Comparison of ENCODE assay signal across 19 mouse cellular contexts in genomic region chr12:100079636-100080286, GRCm38 (mm10). TPM values are rescaled to one million over a fixed set of nuclear protein-coding genes. Genes with fewer than 3 reads are reported as not detected.
DNase-seq lines count a peak whose midpoint lies in the region; ATAC-seq and TF ChIP-seq lines count a peak whose summit lies in the region.
"Had no signal": no experiment of that assay in that cellular context is flagged by ENCODE, and none has a peak within 500 bp of the region (broad histone marks: within the 10 kb centered on the region; RNA-seq: fewer than 3 reads in every experiment).

No protein-coding gene starts in this region.

- ATAC-seq in neural tube, embryonic 15.5 days (ENCODE audit: low FRiP score), result no peak
- ATAC-seq: forebrain, embryonic 14.5 days had no signal

- H3K4me1 ChIP-seq in heart, adult 2 months (ENCODE audit: control insufficient read depth, insufficient read depth, low read length), result peaks cover 4% of the 10 kb centered on the region
- H3K4me1 ChIP-seq in heart, embryonic 10.5 days, result peaks cover 10% of the 10 kb centered on the region; the same call in 1 of the 2 replicates
- no peaks in the 10 kb centered on the region for H3K4me1 ChIP-seq in neural tube, embryonic 15.5 days
- peaks cover 9% of the 10 kb centered on the region for H3K4me1 ChIP-seq in limb, embryonic 10.5 days

- intact Hi-C loops in heart, adult 2 months (cut with DNase I), result no loop called here
- intact Hi-C loops in heart, postnatal 25 days (cut with DNase I), result no loop called here

- H3K4me3 ChIP-seq in heart, adult 2 months, result no peak overlapping the region
- H3K4me3 ChIP-seq in heart, embryonic 10.5 days, result no peak overlapping the region
- no peak overlapping the region for H3K4me3 ChIP-seq in neural tube, embryonic 15.5 days (replicated peaks)
- H3K4me3 ChIP-seq in limb, embryonic 10.5 days, result no peak overlapping the region
- H3K4me3 ChIP-seq: hindbrain, embryonic 10.5 days; midbrain, embryonic 12.5 days had no signal

- 0 out of 2 replicates have a peak, but pooled peaks have one; percentile 11 for TF ChIP-seq EP300 in heart, adult 2 months (IDR thresholded peaks at IDR 0.05; ENCODE audit: insufficient read depth, low read depth, low read length)

- no peak overlapping the region for H3K9ac ChIP-seq in heart, adult 2 months (ENCODE audit: low read depth, low read length)
- H3K9ac ChIP-seq in neural tube, embryonic 15.5 days (replicated peaks), result no peak overlapping the region
- H3K9ac ChIP-seq: midbrain, embryonic 12.5 days had no signal

- H3K27ac ChIP-seq in heart, adult 2 months, result no peak overlapping the region
- H3K27ac ChIP-seq in heart, embryonic 10.5 days, result no peak overlapping the region
- no peak overlapping the region for H3K27ac ChIP-seq in neural tube, embryonic 15.5 days (replicated peaks)
- H3K27ac ChIP-seq in limb, embryonic 10.5 days, result no peak overlapping the region
- H3K27ac ChIP-seq: hindbrain, embryonic 10.5 days; macrophage; midbrain, embryonic 12.5 days had no signal

- H3K36me3 ChIP-seq in heart, adult 2 months (ENCODE audit: control insufficient read depth, insufficient read depth, low read length), result no peaks in the 10 kb centered on the region
- no peaks in the 10 kb centered on the region for H3K36me3 ChIP-seq in heart, embryonic 10.5 days
- no peaks in the 10 kb centered on the region for H3K36me3 ChIP-seq in neural tube, embryonic 15.5 days
- no peaks in the 10 kb centered on the region for H3K36me3 ChIP-seq in limb, embryonic 10.5 days
- H3K36me3 ChIP-seq: hindbrain, embryonic 10.5 days; midbrain, embryonic 12.5 days had no signal

- no peak for TF ChIP-seq CTCF in heart, adult 2 months (IDR thresholded peaks at IDR 0.05)

- no peak overlapping the region for H3K4me2 ChIP-seq in neural tube, embryonic 15.5 days
- H3K4me2 ChIP-seq: midbrain, embryonic 12.5 days had no signal

- no peaks in the 10 kb centered on the region for H3K9me3 ChIP-seq in heart, embryonic 10.5 days
- H3K9me3 ChIP-seq in neural tube, embryonic 15.5 days (replicated peaks), result no peaks in the 10 kb centered on the region
- H3K9me3 ChIP-seq in limb, embryonic 10.5 days (replicated peaks), result no peaks in the 10 kb centered on the region
- H3K9me3 ChIP-seq: hindbrain, embryonic 10.5 days; midbrain, embryonic 12.5 days had no signal

- no peaks in the 10 kb centered on the region for H3K27me3 ChIP-seq in heart, adult 2 months (ENCODE audit: control insufficient read depth, insufficient read depth, low read length)
- no peaks in the 10 kb centered on the region for H3K27me3 ChIP-seq in heart, embryonic 10.5 days (ENCODE audit: insufficient read depth, poor library complexity, severe bottlenecking)
- H3K27me3 ChIP-seq in neural tube, embryonic 15.5 days (replicated peaks), result no peaks in the 10 kb centered on the region
- H3K27me3 ChIP-seq in limb, embryonic 10.5 days (ENCODE audit: low read depth, poor library complexity, severe bottlenecking), result no peaks in the 10 kb centered on the region
- H3K27me3 ChIP-seq: midbrain, embryonic 12.5 days had no signal

- peak in 1 of 2 experiments; percentile 60 for DNase-seq in heart, adult 2 months
- DNase-seq in heart, embryonic 10.5 days (ENCODE audit: low spot score), result no peak
- peak; percentile 20 to 38 for DNase-seq in gastrocnemius, adult 8-10 months (ENCODE audit: low spot score in 2 of 2)
- peak; percentile 41 for DNase-seq in heart, postnatal 25 days (ENCODE audit: low spot score)
- DNase-seq in lung, postnatal 36 days, result peak; percentile 52
- DNase-seq in limb, embryonic 10.5 days (ENCODE audit: low spot score), result no peak
- no peak for DNase-seq in cerebellum, adult 11-12 months
- DNase-seq: adrenal gland, adult 2 months; B cell, adult 2 months; cerebellum, adult 9-10 months; embryo, embryonic 11 days; layer of hippocampus, adult 9-11 months; liver; thymus, postnatal 4 days had no signal

- WGBS in heart, adult 2 months, result 40% methylated on average over 8 of the region's 8 CpGs
- WGBS in heart, embryonic 10.5 days, result 71% methylated on average over 8 of the region's 8 CpGs
- WGBS in neural tube, embryonic 15.5 days, result 76% methylated on average over 8 of the region's 8 CpGs
- 83% methylated on average over 8 of the region's 8 CpGs for WGBS in limb, embryonic 10.5 days

- H3K79me2 ChIP-seq in heart, adult 2 months (replicated peaks; ENCODE audit: control insufficient read depth, insufficient read depth, low read length), result no peaks in the 10 kb centered on the region

- no peak for TF ChIP-seq POLR2A in heart, adult 2 months (IDR thresholded peaks at IDR 0.05; ENCODE audit: insufficient read depth, low read depth, low read length)

RNA-seq across cellular contexts. Expression of gene Psmc1, which starts 30.2 kb away (rescaled TPM):
- 100 to 1,000 TPM; 124 to 132 TPM for total RNA-seq in heart, adult 2 months (2021)
- 40.8 and 61.1 TPM in 2 replicates for polyA plus RNA-seq in heart, adult 2 months (2012; rRNA removed)
- polyA plus RNA-seq in heart, embryonic 10.5 days (2016; fragmentation: Nextera tagmentation; extraction: Ambion mirVana), result 278 and 309 TPM in 2 replicates
- total RNA-seq in gastrocnemius, adult 8-10 months (2022), result 100 to 1,000 TPM; 142 to 173 (median 149) TPM
- total RNA-seq in heart, postnatal 25 days (2021), result 100 to 1,000 TPM; 119 to 132 TPM
- polyA plus RNA-seq in neural tube, embryonic 15.5 days (2015; fragmentation: Nextera tagmentation; extraction: Ambion mirVana), result 280 and 292 TPM in 2 replicates
- 399 and 416 TPM in 2 replicates for polyA plus RNA-seq in limb, embryonic 10.5 days (2016; fragmentation: Nextera tagmentation; extraction: Ambion mirVana)

Comparison
In these comparisons a context has a peak if more than half of its experiments do, and no peak if none do; other contexts are left out.
1. DNase-seq: peak in gastrocnemius, adult 8-10 months (2 of 2), heart, postnatal 25 days (single experiment) and lung, postnatal 36 days (single experiment); none in heart, embryonic 10.5 days (single experiment), limb, embryonic 10.5 days (single experiment) and cerebellum, adult 11-12 months (single experiment).